Mouse (Mus musculus): ENCODE results near the gene Fam228b. TPM values are rescaled to one million over a fixed set of nuclear protein-coding genes. Genes with fewer than 3 reads are reported as not detected.
"Not testable (repeated sequence)": the region's sequence is repeated elsewhere in the genome, so short reads cannot be mapped to it uniquely, and the experiment has no call there.

Fam228b gene
- polyA plus RNA-seq (2014; fragmentation: Nextera tagmentation; extraction: Ambion mirVana) = 4.1 and 5.5 TPM in 2 replicates

GRCm38 (mm10) chr12:4768492-4769332 is at the start of gene Fam228b, which contains the start of gene Pfn4:
Gene Fam228b, minus strand, starts transcription at chr12:4769267.
Gene Pfn4, plus strand, starts transcription at chr12:4769022.
- Histone ChIP-seq H3K9me3 (replicated peaks; ENCODE audit: control insufficient read depth, low read length) (no peaks in the 10 kb centered on the region), H3K36me3 (ENCODE audit: control insufficient read depth, insufficient read depth, low read length) (no peaks in the 10 kb centered on the region), H3K4me1 (ENCODE audit: control insufficient read depth, insufficient read depth, low read length) (0 out of 2 replicates have a peak, but pooled peaks cover 3% of the 10 kb centered on the region), H3K27ac (ENCODE audit: low read depth, low read length) (peak within 1 kb of the TSS; percentile 97), H3K4me3 (ENCODE audit: low read depth, low read length) (peak within 1 kb of the TSS; percentile 68), H3K9ac (ENCODE audit: low read length) (peak within 1 kb of the TSS; percentile 87), H3K27me3 (replicated peaks; ENCODE audit: control insufficient read depth, insufficient read depth, low read length) (no peaks in the 10 kb centered on the region), H3K4me2 (ENCODE audit: low read length) (peak within 1 kb of the TSS; percentile 58)
- ATAC-seq (peak; percentile 99), DNase-seq (ENCODE audit: low spot score) (peak; percentile 97)
- WGBS = under 1% methylated on average over 61 of the region's 61 CpGs

- Histone ChIP-seq H3K9me3 (replicated peaks; ENCODE audit: control insufficient read depth, low read length) (no peaks in the 10 kb centered on the region), H3K4me2 (ENCODE audit: low read length) (peak within 1 kb of the TSS; percentile 83), H3K27me3 (replicated peaks; ENCODE audit: control insufficient read depth, insufficient read depth, low read length) (no peaks in the 10 kb centered on the region), H3K36me3 (ENCODE audit: control insufficient read depth, insufficient read depth, low read length) (peaks cover 20% of the 10 kb centered on the region), H3K27ac (ENCODE audit: low read depth, low read length) (peak within 1 kb of the TSS; percentile 74; the same call in 1 of the 2 replicates), H3K4me3 (ENCODE audit: low read depth, low read length) (peak within 1 kb of the TSS; percentile 81), H3K4me1 (ENCODE audit: control insufficient read depth, insufficient read depth, low read length) (peaks cover 7% of the 10 kb centered on the region), H3K9ac (ENCODE audit: low read length) (peak within 1 kb of the TSS; percentile 69)
- ATAC-seq (peak; percentile 99), DNase-seq (ENCODE audit: low spot score) (peak; percentile 99)
- WGBS = under 1% methylated on average over 49 of the region's 49 CpGs
Measured at GRCm38 (mm10) chr12:4817361-4818101, 48.5 kb upstream of the Fam228b start, which contains the start of gene Sf3b6. Gene Sf3b6, plus strand, starts transcription at chr12:4817544.

GRCm38 (mm10) chr12:4816680-4817360 is 47.8 kb upstream of the Fam228b start:
- ATAC-seq = peak; percentile 3; the same call in 1 of the 2 replicates
- peak overlapping the region; percentile 69 for H3K9ac ChIP-seq (ENCODE audit: low read length)
- H3K36me3 ChIP-seq (ENCODE audit: control insufficient read depth, insufficient read depth, low read length) = peaks cover 13% of the 10 kb centered on the region
- no peaks in the 10 kb centered on the region for H3K27me3 ChIP-seq (replicated peaks; ENCODE audit: control insufficient read depth, insufficient read depth, low read length)
- peak overlapping the region; percentile 59 for H3K4me2 ChIP-seq (ENCODE audit: low read length)
- H3K9me3 ChIP-seq (replicated peaks; ENCODE audit: control insufficient read depth, low read length) = no peaks in the 10 kb centered on the region
- WGBS = 9% methylated on average over 24 of the region's 24 CpGs
- peak overlapping the region; percentile 74; the same call in 1 of the 2 replicates for H3K27ac ChIP-seq (ENCODE audit: low read depth, low read length)
- H3K4me1 ChIP-seq (ENCODE audit: control insufficient read depth, insufficient read depth, low read length) = peaks cover 7% of the 10 kb centered on the region
- DNase-seq (ENCODE audit: low spot score) = no peak
- peak overlapping the region; percentile 81 for H3K4me3 ChIP-seq (ENCODE audit: low read depth, low read length)

GRCm38 (mm10) chr12:4813636-4814035 is 44.6 kb upstream of the Fam228b start:
- no peak overlapping the region for H3K4me2 ChIP-seq (ENCODE audit: low read length)
- no peak overlapping the region for H3K4me3 ChIP-seq (ENCODE audit: low read depth, low read length)
- 85% methylated on average over 4 of the region's 4 CpGs for WGBS
- no peaks in the 10 kb centered on the region for H3K9me3 ChIP-seq (replicated peaks; ENCODE audit: control insufficient read depth, low read length)
- H3K27ac ChIP-seq (ENCODE audit: low read depth, low read length) = no peak overlapping the region
- DNase-seq (ENCODE audit: low spot score) (no peak), ATAC-seq (no peak)
- peaks cover 6% of the 10 kb centered on the region for H3K4me1 ChIP-seq (ENCODE audit: control insufficient read depth, insufficient read depth, low read length)
- H3K27me3 ChIP-seq (replicated peaks; ENCODE audit: control insufficient read depth, insufficient read depth, low read length) = no peaks in the 10 kb centered on the region
- no peak overlapping the region for H3K9ac ChIP-seq (ENCODE audit: low read length)
- H3K36me3 ChIP-seq (ENCODE audit: control insufficient read depth, insufficient read depth, low read length) = no peaks in the 10 kb centered on the region

GRCm38 (mm10) chr12:4811705-4812104 is 42.6 kb upstream of the Fam228b start:
- Histone ChIP-seq H3K9ac (ENCODE audit: low read length) (no peak overlapping the region), H3K36me3 (ENCODE audit: control insufficient read depth, insufficient read depth, low read length) (no peaks in the 10 kb centered on the region), H3K9me3 (replicated peaks; ENCODE audit: control insufficient read depth, low read length) (no peaks in the 10 kb centered on the region), H3K4me2 (ENCODE audit: low read length) (no peak overlapping the region), H3K27ac (ENCODE audit: low read depth, low read length) (no peak overlapping the region), H3K27me3 (replicated peaks; ENCODE audit: control insufficient read depth, insufficient read depth, low read length) (no peaks in the 10 kb centered on the region), H3K4me1 (ENCODE audit: control insufficient read depth, insufficient read depth, low read length) (peaks cover 2% of the 10 kb centered on the region), H3K4me3 (ENCODE audit: low read depth, low read length) (no peak overlapping the region)
- 82% methylated on average over 3 of the region's 3 CpGs for WGBS
- ATAC-seq (no peak), DNase-seq (ENCODE audit: low spot score) (no peak)

GRCm38 (mm10) chr12:4811036-4811435 is 42.0 kb upstream of the Fam228b start:
- H3K4me2 ChIP-seq (ENCODE audit: low read length) = no peak overlapping the region
- H3K9ac ChIP-seq (ENCODE audit: low read length) = no peak overlapping the region
- WGBS = 74% methylated on average over 4 of the region's 4 CpGs
- no peaks in the 10 kb centered on the region for H3K9me3 ChIP-seq (replicated peaks; ENCODE audit: control insufficient read depth, low read length)
- H3K4me1 ChIP-seq (ENCODE audit: control insufficient read depth, insufficient read depth, low read length) = no peaks in the 10 kb centered on the region
- H3K27ac ChIP-seq (ENCODE audit: low read depth, low read length) = no peak overlapping the region
- H3K4me3 ChIP-seq (ENCODE audit: low read depth, low read length) = no peak overlapping the region
- ATAC-seq = no peak
- H3K36me3 ChIP-seq (ENCODE audit: control insufficient read depth, insufficient read depth, low read length) = no peaks in the 10 kb centered on the region
- no peak for DNase-seq (ENCODE audit: low spot score)
- no peaks in the 10 kb centered on the region for H3K27me3 ChIP-seq (replicated peaks; ENCODE audit: control insufficient read depth, insufficient read depth, low read length)

GRCm38 (mm10) chr12:4797471-4797870 is 28.4 kb upstream of the Fam228b start:
- not testable (repeated sequence) for H3K27ac ChIP-seq (ENCODE audit: low read depth, low read length); H3K4me3 ChIP-seq (ENCODE audit: low read depth, low read length); H3K9me3 ChIP-seq (replicated peaks; ENCODE audit: control insufficient read depth, low read length); ATAC-seq; H3K9ac ChIP-seq (ENCODE audit: low read length); H3K27me3 ChIP-seq (replicated peaks; ENCODE audit: control insufficient read depth, insufficient read depth, low read length); H3K4me1 ChIP-seq (ENCODE audit: control insufficient read depth, insufficient read depth, low read length); H3K4me2 ChIP-seq (ENCODE audit: low read length); H3K36me3 ChIP-seq (ENCODE audit: control insufficient read depth, insufficient read depth, low read length); DNase-seq (ENCODE audit: low spot score)
- 79% methylated on average over 6 of the region's 6 CpGs for WGBS

GRCm38 (mm10) chr12:4793718-4794117 is 24.7 kb upstream of the Fam228b start:
- DNase-seq (ENCODE audit: low spot score) (no peak), ATAC-seq (no peak)
- no peak overlapping the region for H3K27ac ChIP-seq (ENCODE audit: low read depth, low read length)
- no peaks in the 10 kb centered on the region for H3K27me3 ChIP-seq (replicated peaks; ENCODE audit: control insufficient read depth, insufficient read depth, low read length)
- H3K4me1 ChIP-seq (ENCODE audit: control insufficient read depth, insufficient read depth, low read length) = no peaks in the 10 kb centered on the region
- H3K9me3 ChIP-seq (replicated peaks; ENCODE audit: control insufficient read depth, low read length) = no peaks in the 10 kb centered on the region
- no peak overlapping the region for H3K4me2 ChIP-seq (ENCODE audit: low read length)
- WGBS = 73% methylated on average over 1 of the region's 1 CpGs
- no peak overlapping the region for H3K4me3 ChIP-seq (ENCODE audit: low read depth, low read length)
- H3K9ac ChIP-seq (ENCODE audit: low read length) = no peak overlapping the region
- no peaks in the 10 kb centered on the region for H3K36me3 ChIP-seq (ENCODE audit: control insufficient read depth, insufficient read depth, low read length)
